Mouse (Mus musculus) natural killer cell, adult 2 months (primary cell): ENCODE data around the gene Siah3.

ENCODE experiments used
- DNase-seq, 2 experiments: peaks; one replicate each; pipeline ENCODE4 v3.0.0; 2022; ENCODE audit warnings: low spot score in 2 of 2

Siah3 gene

DNA sequence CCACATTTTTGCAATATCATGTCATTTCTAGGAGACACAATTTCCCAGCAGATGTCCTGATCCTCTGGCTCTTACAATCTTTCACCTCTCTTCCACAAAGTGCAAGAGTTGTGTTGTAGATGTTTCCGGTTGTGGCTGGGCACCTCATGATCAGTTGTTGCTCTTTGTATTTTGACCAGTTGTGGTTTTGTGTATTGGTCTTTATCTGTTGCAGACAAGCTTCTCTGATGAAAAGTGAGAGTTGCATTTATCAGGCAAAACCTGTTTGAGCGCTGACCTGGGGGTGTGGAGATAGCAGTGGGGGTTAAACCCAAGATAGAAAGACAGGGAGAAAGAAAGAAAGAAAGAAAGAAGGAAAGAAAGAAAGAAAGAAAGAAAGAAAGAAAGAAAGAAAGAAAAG is 68.9 kb downstream of the Siah3 start:
- DNase-seq: no peak

DNA sequence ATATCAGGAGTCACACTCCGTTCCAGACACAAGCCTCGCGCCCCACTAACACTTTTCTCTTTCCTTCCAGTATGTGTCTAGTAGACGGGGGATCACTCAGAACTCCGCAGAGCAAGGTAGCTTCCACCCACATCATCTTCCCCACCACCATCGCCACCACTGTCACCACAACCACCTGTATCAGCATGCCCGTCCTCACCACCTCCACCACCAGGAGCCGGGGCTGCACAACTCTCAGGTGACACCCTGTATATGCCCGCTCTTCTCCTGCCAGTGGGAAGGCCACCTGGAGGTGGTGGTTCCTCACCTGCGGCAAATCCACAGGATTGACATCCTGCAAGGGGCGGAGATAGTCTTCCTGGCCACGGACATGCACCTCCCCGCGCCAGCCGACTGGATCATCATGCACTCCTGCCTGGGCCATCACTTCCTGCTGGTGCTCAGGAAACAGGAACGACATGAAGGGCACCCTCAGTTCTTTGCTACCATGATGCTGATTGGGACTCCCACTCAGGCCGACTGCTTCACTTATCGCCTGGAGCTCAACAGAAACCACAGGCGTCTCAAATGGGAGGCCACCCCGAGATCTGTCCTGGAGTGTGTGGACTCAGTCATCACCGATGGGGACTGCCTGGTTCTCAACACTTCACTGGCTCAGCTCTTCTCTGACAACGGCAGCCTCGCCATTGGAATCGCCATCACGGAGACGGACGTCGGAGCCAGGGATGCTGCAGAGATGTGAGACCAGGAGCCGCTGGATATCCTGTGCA is 69.8 kb downstream of the Siah3 start:
- no peak for DNase-seq

DNA sequence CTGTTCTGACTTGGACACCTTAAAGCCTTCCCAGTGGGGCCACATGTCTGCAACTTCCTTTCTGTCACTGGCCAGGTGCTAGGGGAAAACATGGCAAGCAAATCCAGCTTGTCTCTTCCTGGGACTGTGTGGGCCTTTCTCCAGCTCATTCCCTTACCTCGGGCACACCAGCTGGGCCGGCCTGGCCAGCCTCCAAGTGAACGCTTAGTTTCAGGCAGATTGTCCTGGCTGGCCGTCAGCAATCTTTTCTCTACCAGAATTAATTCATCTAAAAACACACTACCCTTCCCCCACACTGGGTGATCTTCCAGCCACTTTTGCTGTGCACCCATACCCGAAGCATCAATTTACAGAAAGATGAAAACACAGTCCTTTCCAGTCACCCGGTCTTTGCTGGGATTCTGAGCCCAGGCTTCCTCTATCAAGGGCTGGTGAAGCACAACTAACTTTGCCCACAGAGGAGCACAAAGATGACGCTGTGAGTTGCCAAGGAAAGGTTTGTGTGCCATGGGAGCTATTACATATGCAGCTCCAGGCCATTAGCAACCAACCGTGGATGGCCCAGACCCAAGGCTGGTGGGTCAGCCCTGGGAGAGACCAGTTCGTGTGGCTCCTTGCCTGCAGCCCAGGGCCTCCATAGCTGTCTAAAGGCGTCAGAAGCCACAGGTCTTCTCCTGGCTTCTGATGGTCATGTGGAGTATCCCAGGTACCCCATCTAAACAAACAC is 71.8 kb downstream of the Siah3 start:
- no peak for DNase-seq

DNA sequence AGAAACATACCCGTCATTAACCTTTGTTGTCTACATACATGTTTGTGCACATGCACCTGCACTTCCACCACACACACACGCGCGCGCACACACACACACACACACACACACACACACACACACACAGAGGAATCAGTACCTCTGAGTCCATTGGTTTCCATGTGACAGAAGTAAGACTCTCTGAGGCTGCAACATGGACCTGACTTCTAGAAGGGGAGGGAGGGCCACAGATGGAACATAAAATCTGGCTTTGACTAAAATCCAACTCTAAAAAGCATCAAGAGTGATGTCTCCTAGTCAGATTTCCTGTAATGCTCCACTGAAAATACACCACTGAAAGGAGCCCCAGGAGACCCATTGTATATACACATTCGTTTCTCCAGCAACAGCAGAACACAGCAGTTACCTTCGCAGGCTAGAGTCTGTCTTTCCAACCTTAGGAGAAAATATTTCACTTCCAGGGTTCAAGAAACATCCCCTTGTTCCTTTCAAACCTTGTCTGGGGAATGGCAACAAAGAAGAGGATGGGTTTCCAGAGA is 75.1 kb downstream of the Siah3 start:
- DNase-seq: no peak

DNA sequence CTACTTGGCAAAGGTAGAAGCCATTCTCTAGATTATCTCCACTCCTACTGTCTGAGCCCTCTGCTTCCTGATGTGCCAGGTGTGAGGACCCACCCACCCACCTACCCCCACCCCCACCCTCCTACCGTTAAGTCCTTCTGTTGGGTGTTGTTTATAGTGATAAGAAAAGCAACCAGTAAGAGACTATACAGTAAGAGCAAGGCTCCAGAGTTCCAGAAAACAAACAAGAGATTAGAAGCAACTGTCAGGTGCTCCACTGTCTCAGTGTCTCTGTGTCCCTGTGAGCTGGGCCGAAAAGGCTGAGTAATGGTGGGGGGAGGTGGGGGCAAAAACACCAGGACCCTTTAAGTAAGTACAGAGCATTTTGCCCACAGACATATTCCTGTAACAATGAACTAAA is 83.4 kb downstream of the Siah3 start:
- DNase-seq: no peak

DNA sequence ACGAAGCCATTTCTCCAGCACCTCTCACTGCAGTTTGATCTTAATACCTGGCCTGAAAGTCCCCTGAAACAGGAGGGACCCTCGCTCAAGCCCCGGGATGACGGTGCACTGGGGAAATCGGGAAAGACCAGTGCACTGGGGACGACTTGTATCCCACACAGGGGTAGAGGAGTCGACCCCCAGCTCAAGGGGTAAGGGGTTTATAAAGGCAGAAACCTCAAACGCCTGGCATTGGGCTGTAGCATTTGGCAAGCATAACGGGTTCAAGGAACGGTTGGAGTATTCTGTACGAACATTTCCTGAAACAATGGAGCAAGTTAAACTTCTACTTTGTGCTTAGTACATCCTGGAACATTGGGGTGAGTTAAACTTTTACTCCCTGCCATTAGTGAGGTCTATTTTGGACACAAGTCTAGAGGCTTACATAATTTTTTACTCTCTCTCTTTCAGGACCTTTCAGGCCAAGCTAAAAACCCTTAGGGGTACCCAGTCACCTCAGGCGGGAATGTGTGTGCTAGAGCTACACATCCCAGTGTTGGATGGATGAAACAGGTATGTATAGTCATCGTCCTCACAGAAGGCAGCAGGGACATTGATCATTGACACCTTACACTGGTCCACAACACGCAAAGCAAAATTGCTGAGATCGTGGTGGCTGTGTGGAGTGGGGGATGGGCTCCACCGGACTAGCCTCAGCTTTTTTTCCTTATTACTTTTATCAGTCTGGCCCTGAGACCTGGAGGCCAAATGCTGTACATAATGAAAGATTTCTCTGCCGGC is 84.6 kb downstream of the Siah3 start:
- no peak for DNase-seq

DNA sequence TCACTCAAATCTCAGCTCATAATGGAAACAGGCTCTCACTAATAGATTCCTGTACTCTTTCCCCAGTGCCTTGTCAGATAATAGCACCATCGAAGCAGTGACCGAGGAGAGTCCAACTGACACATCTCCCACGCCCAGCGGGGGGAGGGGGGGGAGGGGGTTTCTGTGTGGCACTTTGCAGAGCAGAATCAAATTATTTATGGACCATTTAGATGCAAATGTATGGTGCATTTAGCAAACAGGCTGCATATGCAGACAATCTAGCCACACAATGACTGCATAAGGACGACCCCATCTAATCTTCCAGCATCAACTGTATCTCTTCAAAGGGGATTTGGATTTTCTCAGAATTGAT is 85.2 kb downstream of the Siah3 start:
- no peak for DNase-seq

DNA sequence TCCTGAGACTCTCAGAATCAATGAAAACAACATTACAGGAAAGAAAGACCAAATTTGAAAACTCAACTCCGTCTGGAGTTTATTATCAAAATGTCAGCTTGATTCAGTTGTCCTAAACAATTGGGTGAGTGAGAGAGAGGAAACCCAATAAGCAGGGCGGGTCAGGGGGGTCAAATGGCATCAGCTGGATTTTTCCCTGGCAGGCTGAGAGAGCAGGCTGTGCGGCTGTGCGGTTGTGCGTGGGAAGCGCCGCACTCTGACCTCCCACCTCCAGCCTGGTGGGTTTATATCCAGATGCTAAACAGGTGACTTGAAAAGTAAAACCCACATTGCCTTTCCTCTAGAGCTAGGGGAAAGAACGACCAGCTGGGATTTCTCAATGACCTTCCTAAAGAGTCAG is 85.9 kb downstream of the Siah3 start:
- no peak for DNase-seq

DNA sequence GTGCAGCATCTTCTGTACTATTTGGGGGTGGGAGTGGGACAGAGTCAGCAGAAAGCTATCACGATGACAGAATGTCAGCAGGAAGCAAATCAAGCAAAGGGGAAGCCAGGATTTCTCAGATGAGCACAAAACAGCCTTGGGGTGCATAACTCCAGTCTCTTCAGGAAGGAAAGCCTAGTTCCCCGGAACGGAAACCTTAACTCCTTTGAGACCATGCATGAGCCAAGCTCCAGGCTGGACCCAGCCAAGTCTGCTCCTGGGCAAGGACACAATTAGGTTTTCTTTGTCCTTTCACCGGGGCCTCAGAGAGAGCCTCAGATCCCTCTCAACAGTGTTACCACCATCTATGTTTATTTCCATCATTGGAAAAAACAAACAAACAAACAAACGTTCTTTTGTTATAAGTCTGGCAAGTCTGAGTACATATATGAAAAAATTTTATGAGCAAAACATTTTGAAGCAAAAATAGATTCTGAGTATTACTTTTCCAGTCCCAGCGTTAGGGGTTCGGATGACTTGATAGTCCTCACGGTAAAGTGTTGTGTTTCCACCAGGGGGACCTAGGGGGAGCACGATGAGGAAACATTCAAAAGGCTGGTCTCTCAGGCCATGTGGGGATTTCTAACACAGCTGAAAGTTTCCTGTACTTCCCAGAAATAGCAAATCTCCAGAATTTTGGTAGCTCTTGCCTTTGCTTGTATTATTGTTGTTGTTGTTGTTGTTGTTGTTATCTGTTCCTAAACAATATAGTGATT is 106.0 kb downstream of the Siah3 start:
- no peak for DNase-seq

DNA sequence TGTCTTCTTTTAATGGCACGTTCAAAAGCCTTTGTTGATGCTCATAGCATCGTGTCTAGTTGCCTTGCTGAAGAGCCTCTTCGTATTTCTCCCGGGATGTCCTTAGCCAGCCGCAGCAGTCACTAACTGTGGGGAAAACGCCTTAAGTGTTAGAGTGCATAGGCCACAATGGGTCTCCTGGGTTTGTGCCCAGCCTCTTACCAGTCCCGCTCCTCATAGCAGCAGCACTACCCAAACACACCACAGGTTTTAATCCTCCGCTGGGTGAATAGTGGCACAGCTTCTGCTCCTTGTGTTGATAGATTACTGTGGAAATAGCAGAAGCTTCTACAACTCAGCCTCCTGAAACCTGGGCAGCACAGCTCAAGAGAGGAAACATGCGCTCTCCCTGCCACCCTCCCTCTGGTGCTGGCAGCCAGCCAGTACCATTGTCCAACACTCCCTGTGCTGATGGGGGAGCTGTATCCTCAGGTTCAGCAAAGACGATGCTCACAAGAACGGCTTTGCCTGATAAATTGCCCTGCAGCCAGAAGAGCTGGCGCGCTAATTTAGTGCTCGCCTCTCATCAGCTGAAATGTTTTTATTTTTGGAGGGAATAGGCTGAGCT is 109.9 kb downstream of the Siah3 start:
- DNase-seq: no peak

DNA sequence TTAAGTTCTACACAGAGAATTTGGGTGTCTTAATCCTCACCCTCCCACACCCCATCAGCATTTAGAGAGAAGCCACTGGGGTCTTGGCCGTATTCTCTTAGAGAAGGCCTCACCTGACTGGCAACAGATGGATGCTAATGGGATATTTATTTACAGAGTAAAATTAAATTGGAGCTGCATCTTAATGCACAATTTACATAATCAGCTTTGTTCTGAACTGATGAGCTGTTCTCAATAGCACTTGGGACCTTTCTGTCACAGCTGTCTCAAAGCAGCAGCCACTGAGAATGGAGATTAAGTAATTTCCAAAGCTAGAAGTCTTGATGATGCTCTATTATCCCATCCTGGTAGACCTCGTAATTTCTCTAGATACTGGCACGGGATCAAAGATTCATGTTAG is 110.5 kb downstream of the Siah3 start:
- no peak for DNase-seq

DNA sequence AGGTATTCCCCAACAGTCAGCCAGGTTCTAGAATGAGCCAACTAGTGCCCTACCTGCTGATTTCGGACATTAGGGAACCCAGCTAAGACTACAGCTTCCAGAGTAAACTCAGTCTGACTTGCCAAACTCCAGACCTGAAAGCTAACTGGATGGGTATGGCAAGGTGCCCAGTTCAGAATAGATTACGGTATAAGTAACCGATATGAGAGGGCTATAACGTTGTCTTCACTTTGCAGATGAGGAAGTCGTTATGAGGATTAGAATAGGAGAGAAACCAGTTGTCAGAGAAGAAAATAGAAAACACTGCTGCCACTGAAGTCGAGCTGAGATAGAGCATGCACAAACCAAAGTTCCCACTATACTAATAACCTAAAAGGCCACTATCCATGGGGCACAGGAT is 123.2 kb downstream of the Siah3 start:
- no peak for DNase-seq
